Mouse (Mus musculus) liver, adult (tissue): ENCODE data around the gene Aatk.

Experiments used
- GATA4 ChIP-seq: IDR thresholded peaks from 2 replicates; pipeline ENCODE4 v1.6.1; 2014; ENCODE audit warnings: mild to moderate bottlenecking, low read length; ENCODE audit not compliant: insufficient replicate concordance

Aatk gene

GRCm38 (mm10) chr11:120019542-120020440, 27.2 kb downstream of the Aatk start:
- TF ChIP-seq GATA4 = no peak

GRCm38 (mm10) chr11:120017011-120017410, 30.0 kb downstream of the Aatk start:
- no peak for TF ChIP-seq GATA4

- no peak for TF ChIP-seq GATA4
These were observed 32.2 kb downstream of the Aatk start for GRCm38 (mm10) chr11:120014758-120015157.

GRCm38 (mm10) chr11:120013174-120013711, 33.7 kb downstream of the Aatk start:
- TF ChIP-seq GATA4 = peak; percentile 51; the same call in 1 of the 2 replicates

- no peak for TF ChIP-seq GATA4
These were observed 34.3 kb downstream of the Aatk start for GRCm38 (mm10) chr11:120012702-120013101.

DNA sequence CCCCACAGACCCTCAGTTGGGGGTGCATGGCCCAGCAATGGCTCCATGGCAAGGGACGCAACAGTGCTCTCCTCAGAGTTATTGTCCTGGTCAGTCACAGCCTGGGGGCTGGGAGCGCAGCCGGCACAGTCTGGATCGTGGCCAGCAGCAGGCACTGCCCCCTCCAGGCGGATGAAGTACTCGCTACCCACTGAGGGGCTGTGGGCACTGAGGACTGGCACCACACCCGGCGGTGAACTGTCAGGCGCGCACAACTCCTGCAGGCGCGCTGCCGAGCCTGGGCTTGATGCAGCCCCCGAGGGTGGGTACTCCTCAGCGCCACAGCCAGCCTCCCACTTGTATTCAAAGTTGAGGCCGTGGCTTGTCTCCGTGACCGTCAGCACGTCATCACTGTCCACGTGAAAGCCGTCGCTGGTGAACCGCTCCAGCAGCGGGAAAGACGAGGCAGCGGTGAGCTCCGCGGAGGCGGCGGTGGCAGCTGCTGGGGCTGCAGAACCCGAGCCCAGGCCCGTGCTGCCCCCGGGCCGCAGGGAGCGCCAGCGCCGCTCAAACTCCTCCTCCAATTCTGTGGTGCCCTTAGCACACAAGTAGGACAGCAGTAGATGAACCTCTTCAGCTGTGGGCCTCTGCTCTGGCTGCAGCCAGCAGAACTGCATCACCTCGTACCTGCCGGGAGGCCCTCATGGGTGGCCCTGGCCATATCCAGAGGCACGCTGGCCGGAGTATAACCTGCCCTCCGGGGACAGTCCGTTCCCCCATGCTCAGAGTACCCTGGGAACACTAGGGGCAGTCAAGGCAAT, 35.0 kb downstream of the Aatk start:
- TF ChIP-seq GATA4 = no peak

GRCm38 (mm10) chr11:120011114-120011760, 35.7 kb downstream of the Aatk start:
- no peak for TF ChIP-seq GATA4

GRCm38 (mm10) chr11:120009937-120010336, 37.0 kb downstream of the Aatk start:
- no peak for TF ChIP-seq GATA4

GRCm38 (mm10) chr11:120008956-120009355, 38.0 kb downstream of the Aatk start:
- TF ChIP-seq GATA4 = no peak

DNA sequence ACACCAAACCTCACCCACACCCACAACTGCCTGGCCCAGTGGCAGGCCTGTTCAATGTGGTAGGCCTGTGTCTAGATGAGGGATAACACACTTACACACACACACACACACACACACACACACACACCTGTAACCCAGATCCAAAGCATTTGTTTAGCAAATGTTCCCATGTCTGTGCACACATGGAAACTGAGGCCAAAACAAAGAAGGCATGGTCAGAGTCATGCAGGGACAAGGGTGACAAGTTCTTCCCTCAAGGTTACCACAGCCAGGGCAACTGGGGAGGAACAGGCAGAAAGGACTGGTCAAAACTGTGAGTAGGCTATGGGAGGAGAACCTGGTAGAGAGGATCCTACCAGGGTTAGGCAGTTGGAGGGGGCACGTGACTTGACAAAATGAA, 38.5 kb downstream of the Aatk start:
- TF ChIP-seq GATA4 = no peak

DNA sequence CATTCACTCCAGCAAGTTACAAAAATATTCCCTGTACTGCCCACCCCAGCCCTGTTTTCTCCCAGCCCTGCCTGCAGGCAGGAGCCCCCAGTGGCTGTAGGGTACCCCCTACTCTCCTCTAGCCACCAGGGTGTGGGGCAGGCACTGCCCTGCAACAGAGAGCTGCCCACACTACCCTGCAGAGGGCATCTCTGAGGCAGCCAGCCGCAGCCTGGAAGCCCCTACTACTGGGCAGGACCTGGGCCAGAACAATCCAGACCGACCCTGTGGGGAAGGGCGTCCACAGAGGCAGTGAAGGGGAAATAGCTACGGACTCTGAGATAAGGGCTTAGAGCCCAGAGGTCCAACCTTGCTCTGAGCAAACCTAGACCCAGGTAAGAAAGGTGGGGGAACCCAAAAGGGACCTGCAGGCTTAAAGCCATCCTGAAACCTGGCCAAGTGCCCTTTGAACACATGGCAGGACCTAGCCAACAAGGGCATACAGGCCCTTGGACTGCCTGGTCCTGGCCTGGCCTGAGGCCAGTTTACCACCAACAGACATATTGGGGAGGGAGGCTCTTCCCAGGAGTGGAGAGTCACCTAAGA, 39.4 kb downstream of the Aatk start:
- no peak for TF ChIP-seq GATA4

DNA sequence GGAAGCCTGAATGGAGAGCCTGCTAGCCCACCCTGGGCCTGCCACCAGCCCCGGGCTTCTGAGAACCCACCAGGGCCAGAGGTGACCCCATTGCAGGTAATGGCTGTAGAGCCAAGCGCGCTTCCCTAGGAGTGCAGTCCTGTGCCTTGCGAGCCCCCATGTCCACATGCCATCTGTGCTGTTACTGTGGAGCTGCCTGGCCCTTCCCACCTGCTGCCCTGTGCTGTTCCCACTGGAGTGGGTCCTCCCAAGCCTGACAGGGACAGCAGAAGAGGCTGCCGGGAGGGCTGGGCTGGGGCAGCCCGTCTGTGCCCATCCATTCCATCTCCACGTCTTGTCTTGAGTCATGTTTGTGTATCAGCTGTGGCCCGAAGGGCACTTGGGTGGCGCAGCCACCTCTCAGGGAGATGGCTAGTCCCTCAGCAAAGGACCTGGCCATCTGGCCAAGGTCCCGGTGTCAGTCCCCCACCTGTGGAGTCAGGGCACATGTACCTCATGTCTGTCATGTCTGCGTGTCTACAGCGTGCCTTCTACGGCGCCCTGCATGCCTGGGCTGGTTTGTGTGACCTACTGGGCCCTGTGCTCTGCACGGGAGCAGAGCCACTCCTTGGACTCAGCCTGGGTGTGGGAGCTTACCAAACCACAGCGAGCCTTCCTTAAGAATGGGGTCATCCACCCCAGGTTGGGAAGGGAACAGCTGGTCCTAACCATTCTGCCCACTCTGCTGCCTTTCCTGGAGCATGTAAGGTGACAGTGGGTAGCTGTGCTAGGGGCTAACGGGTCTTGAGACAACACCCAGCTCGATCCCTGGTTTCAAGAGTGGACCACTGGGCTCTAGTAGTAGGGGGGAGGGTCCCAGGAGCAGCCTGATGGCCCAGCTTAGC, 41.3 kb downstream of the Aatk start:
- no peak for TF ChIP-seq GATA4

DNA sequence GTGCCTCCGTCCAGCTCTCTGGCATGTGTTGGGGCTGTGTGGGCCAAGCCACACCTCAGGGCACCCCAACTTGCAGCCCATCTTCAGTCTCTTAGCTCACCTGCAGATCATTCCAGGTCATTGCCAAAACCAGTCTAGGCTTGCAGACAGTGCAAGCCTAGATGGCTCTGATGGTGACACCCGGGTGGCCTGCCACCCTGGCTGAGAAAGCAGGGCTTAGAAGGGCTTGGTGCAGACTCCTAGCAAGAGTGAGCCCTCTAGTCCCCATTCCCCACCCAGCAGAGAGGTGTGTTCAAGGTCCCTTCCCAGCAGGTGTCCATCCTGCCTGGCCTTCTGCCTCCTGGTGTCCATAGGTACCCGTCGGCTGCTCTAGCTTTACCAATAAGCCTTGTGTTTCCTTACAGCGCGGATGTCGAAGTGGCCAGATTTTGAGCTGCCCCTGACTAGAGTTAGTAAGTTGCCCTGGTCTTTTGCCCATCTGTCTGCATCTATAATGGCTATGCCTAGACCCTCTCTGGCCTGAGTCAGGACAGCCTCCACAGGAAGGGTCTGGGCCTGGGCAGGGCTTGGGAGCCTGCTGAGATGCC, 44.2 kb downstream of the Aatk start:
- no peak for TF ChIP-seq GATA4

- TF ChIP-seq GATA4 = no peak
These were observed 44.9 kb downstream of the Aatk start for GRCm38 (mm10) chr11:120002041-120002440.
